Mouse (Mus musculus): ENCODE data around the gene Anapc13. TPM values are rescaled to one million over a fixed set of nuclear protein-coding genes. Genes with fewer than 3 reads are reported as not detected.

Anapc13 gene
- polyA plus RNA-seq, 1 experiment from 2014 or later: 182 TPM

DNA sequence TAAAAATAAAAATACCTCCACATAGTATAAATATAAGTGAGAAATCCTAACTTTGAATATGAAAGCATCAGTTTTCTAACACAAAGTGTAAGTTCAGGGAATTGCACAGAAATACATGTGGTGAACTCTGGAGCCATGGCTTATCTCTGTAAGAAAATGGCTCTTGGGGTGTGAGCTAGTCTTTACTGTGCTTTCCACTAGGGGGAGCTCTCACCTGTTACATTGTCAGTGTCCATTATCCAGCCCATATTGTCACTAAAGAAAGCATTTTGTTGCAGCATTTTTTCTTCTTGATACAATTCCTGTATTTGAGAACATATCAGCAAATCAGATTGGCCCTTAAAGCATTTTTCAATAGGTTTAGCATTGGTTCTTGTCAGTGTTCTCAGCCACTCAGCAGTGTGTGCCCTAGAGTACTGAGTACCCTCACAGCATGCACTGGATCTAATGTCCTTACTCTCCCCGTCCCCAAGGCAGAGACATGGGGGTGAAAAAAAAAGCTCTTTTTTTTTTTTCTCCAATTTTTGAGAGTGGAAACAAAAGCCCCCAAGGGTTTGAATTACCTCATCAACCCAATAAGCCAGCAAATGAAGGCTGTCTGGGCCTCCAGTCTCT, 6.9 kb downstream of the Anapc13 start:
- Histone ChIP-seq H3K9me3 (ENCODE audit: control insufficient read depth) (no peaks in the 10 kb centered on the region), H3K36me3 (ENCODE audit: control insufficient read depth, insufficient read depth) (peaks cover 16% of the 10 kb centered on the region; the same call in 1 of the 2 replicates), H3K4me3 (ENCODE audit: low read depth, low read length) (no peak overlapping the region), H3K9ac (ENCODE audit: low read depth, low read length) (no peak overlapping the region), H3K4me2 (replicated peaks; ENCODE audit: low read depth) (no peak overlapping the region), H3K27me3 (replicated peaks; ENCODE audit: control insufficient read depth, insufficient read depth, low read length) (no peaks in the 10 kb centered on the region), H3K4me1 (replicated peaks; ENCODE audit: control insufficient read depth, insufficient read depth, low read length) (no peaks in the 10 kb centered on the region), H3K27ac (ENCODE audit: low read depth, low read length) (no peak overlapping the region)
- WGBS: 65% methylated on average over 1 of the region's 1 CpGs
- peak; percentile 89 for TF ChIP-seq CTCF (IDR thresholded peaks at IDR 0.05; ENCODE audit: low read depth)
- ATAC-seq: peak; percentile 62; the same call in 1 of the 2 replicates

- H3K27me3 ChIP-seq (replicated peaks; ENCODE audit: control insufficient read depth, insufficient read depth, low read length): no peaks in the 10 kb centered on the region
- peaks cover 16% of the 10 kb centered on the region; the same call in 1 of the 2 replicates for H3K36me3 ChIP-seq (ENCODE audit: control insufficient read depth, insufficient read depth)
- H3K9ac ChIP-seq (ENCODE audit: low read depth, low read length): no peak overlapping the region
- H3K4me2 ChIP-seq (replicated peaks; ENCODE audit: low read depth): no peak overlapping the region
- ATAC-seq: no peak
- no peak for TF ChIP-seq CTCF (IDR thresholded peaks at IDR 0.05; ENCODE audit: low read depth)
- H3K4me3 ChIP-seq (ENCODE audit: low read depth, low read length): no peak overlapping the region
- H3K9me3 ChIP-seq (ENCODE audit: control insufficient read depth): no peaks in the 10 kb centered on the region
- H3K4me1 ChIP-seq (replicated peaks; ENCODE audit: control insufficient read depth, insufficient read depth, low read length): no peaks in the 10 kb centered on the region; the same call in 1 of the 2 replicates
- H3K27ac ChIP-seq (ENCODE audit: low read depth, low read length): no peak overlapping the region
- 74% methylated on average over 8 of the region's 8 CpGs for WGBS
These were observed 8.4 kb downstream of the Anapc13 start for GRCm38 (mm10) chr9:102634453-102634852.

DNA sequence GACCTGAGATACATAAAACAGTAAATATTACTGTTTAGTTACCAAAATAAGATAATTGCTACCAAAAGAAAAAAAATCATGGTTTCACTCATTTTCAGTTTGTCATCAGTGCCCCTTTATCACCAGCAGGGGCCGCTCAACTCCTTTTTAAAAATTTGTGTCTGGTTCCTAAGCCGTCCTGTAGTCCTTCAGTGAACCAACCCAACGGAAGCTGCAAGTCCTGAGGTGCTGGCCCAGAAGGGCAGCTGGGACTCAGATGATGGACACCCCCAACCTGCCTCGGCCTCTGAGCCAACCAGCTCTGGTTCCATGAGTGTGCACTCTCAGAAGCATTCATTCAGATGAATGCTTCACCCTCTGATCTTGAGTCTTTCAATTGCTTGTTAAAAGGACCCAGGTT, 10.5 kb downstream of the Anapc13 start:
- WGBS: 6% methylated on average over 4 of the region's 4 CpGs
- no peak overlapping the region for H3K4me2 ChIP-seq (replicated peaks; ENCODE audit: low read depth)
- H3K27ac ChIP-seq (ENCODE audit: low read depth, low read length): no peak overlapping the region
- no peak overlapping the region for H3K4me3 ChIP-seq (ENCODE audit: low read depth, low read length)
- H3K27me3 ChIP-seq (replicated peaks; ENCODE audit: control insufficient read depth, insufficient read depth, low read length): no peaks in the 10 kb centered on the region
- no peaks in the 10 kb centered on the region for H3K9me3 ChIP-seq (ENCODE audit: control insufficient read depth)
- H3K4me1 ChIP-seq (replicated peaks; ENCODE audit: control insufficient read depth, insufficient read depth, low read length): no peaks in the 10 kb centered on the region; the same call in 1 of the 2 replicates
- no peak overlapping the region for H3K9ac ChIP-seq (ENCODE audit: low read depth, low read length)
- no peak for ATAC-seq
- TF ChIP-seq CTCF (IDR thresholded peaks at IDR 0.05; ENCODE audit: low read depth): peak; percentile 84
- H3K36me3 ChIP-seq (ENCODE audit: control insufficient read depth, insufficient read depth): peaks cover 9% of the 10 kb centered on the region; the same call in 1 of the 2 replicates

DNA sequence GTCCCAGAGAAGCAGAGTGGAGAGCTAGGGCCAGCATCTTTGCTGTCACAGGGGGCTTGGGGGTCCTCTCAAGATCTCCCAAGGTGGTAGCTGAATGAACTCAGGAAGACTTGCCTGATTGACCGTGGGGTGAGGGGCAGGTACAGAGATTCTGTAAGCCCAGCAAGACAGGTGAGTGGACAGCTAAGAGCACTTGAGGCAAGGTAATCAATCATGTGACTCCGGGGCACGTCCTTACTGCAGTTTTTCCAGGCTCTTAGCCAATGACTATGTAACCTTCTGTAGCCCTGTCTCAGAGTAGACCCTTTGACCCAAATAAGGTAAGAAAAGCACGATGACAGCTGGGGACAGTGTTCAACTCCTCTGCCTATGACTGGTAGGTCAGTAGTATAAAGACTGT, 11.0 kb downstream of the Anapc13 start:
- Histone ChIP-seq H3K4me1 (replicated peaks; ENCODE audit: control insufficient read depth, insufficient read depth, low read length) (no peaks in the 10 kb centered on the region; the same call in 1 of the 2 replicates), H3K36me3 (ENCODE audit: control insufficient read depth, insufficient read depth) (peaks cover 9% of the 10 kb centered on the region; the same call in 1 of the 2 replicates), H3K9me3 (ENCODE audit: control insufficient read depth) (no peaks in the 10 kb centered on the region), H3K27me3 (replicated peaks; ENCODE audit: control insufficient read depth, insufficient read depth, low read length) (no peaks in the 10 kb centered on the region), H3K4me3 (ENCODE audit: low read depth, low read length) (no peak overlapping the region), H3K9ac (ENCODE audit: low read depth, low read length) (no peak overlapping the region), H3K27ac (ENCODE audit: low read depth, low read length) (no peak overlapping the region), H3K4me2 (replicated peaks; ENCODE audit: low read depth) (no peak overlapping the region)
- 48% methylated on average over 4 of the region's 4 CpGs for WGBS
- TF ChIP-seq CTCF (IDR thresholded peaks at IDR 0.05; ENCODE audit: low read depth): no peak
- no peak for ATAC-seq

DNA sequence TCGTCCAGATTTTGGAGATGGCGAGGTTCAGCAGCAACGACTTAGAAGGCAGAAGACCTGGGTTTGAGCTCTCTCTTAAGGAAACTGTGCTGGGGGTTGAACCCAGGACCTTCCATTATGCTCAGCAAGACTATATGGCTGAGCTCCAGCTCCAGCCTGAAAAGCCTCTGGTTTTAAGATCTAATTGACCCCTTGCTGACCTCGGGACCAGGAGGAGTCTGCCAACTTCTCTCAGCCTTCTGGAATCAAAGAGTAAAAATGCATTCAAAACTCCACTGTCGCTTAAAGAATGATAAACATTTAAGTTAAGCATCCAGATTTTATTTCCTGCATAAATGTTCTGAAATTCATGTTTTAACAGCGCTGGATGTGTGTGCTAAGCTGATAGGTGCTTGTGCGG, 12.9 kb downstream of the Anapc13 start:
- WGBS: 62% methylated on average over 7 of the region's 7 CpGs
- H3K4me2 ChIP-seq (replicated peaks; ENCODE audit: low read depth): no peak overlapping the region

GRCm38 (mm10) chr9:102639510-102639909, 13.4 kb downstream of the Anapc13 start:
- no peaks in the 10 kb centered on the region for H3K36me3 ChIP-seq (ENCODE audit: control insufficient read depth, insufficient read depth)
- no peak overlapping the region for H3K9ac ChIP-seq (ENCODE audit: low read depth, low read length)
- H3K4me3 ChIP-seq (ENCODE audit: low read depth, low read length): no peak overlapping the region
- TF ChIP-seq CTCF (IDR thresholded peaks at IDR 0.05; ENCODE audit: low read depth): no peak
- no peak overlapping the region for H3K4me2 ChIP-seq (replicated peaks; ENCODE audit: low read depth)
- ATAC-seq: no peak
- no peak overlapping the region; the same call in 1 of the 2 replicates for H3K27ac ChIP-seq (ENCODE audit: low read depth, low read length)
- H3K27me3 ChIP-seq (replicated peaks; ENCODE audit: control insufficient read depth, insufficient read depth, low read length): no peaks in the 10 kb centered on the region
- H3K4me1 ChIP-seq (replicated peaks; ENCODE audit: control insufficient read depth, insufficient read depth, low read length): no peaks in the 10 kb centered on the region; the same call in 1 of the 2 replicates
- 52% methylated on average over 8 of the region's 8 CpGs for WGBS
- no peaks in the 10 kb centered on the region for H3K9me3 ChIP-seq (ENCODE audit: control insufficient read depth)

More for the DNA sequence above, 12.9 kb downstream of the Anapc13 start:
- H3K27me3 ChIP-seq (replicated peaks; ENCODE audit: control insufficient read depth, insufficient read depth, low read length): no peaks in the 10 kb centered on the region
- no peaks in the 10 kb centered on the region; the same call in 1 of the 2 replicates for H3K4me1 ChIP-seq (replicated peaks; ENCODE audit: control insufficient read depth, insufficient read depth, low read length)
- no peak overlapping the region for H3K9ac ChIP-seq (ENCODE audit: low read depth, low read length)
- no peaks in the 10 kb centered on the region for H3K9me3 ChIP-seq (ENCODE audit: control insufficient read depth)
- TF ChIP-seq CTCF (IDR thresholded peaks at IDR 0.05; ENCODE audit: low read depth): no peak
- no peak overlapping the region for H3K4me3 ChIP-seq (ENCODE audit: low read depth, low read length)
- peaks cover 4% of the 10 kb centered on the region; the same call in 1 of the 2 replicates for H3K36me3 ChIP-seq (ENCODE audit: control insufficient read depth, insufficient read depth)
- ATAC-seq: no peak
- H3K27ac ChIP-seq (ENCODE audit: low read depth, low read length): no peak overlapping the region; the same call in none of the 2 replicates

All from intestine, postnatal 0 days (tissue).